Mouse (Mus musculus) embryonic facial prominence, embryonic 14.5 days (tissue): ENCODE data around the gene Ahcy. TPM values are rescaled to one million over a fixed set of nuclear protein-coding genes. Genes with fewer than 3 reads are reported as not detected.

Source experiments
- ATAC-seq: fragments of 200-750 bp; cut with Nextera tagmentation; 2 replicates; pipeline ENCODE4 v1.8.0; 2017; ENCODE audit warnings: low read depth, moderate number of reproducible peaks, moderate TSS enrichment
- DNase-seq: peaks from one replicate; pipeline ENCODE4 v3.0.0-alpha.2; 2015; ENCODE audit warnings: low spot score
- H3K27ac ChIP-seq: fragments of 300-500 bp; sonication (generic); replicated peaks from 2 replicates; pipeline ENCODE4 v1.5.1; 2014; ENCODE audit warnings: low read depth, mild to moderate bottlenecking, low read length, moderate library complexity
- H3K27me3 ChIP-seq: fragments of 300-500 bp; sonication (generic); replicated peaks from 2 replicates; pipeline ENCODE4 v1.6.1; 2014; ENCODE audit warnings: low read length; ENCODE audit not compliant: control insufficient read depth, insufficient read depth
- H3K36me3 ChIP-seq: fragments of 300-500 bp; sonication (generic); 2 replicates; pipeline ENCODE4 v1.6.1; 2014; ENCODE audit warnings: low read length, mixed read lengths; ENCODE audit not compliant: control insufficient read depth, insufficient read depth
- H3K4me1 ChIP-seq: fragments of 300-500 bp; sonication (generic); 2 replicates; pipeline ENCODE4 v1.6.1; 2014; ENCODE audit warnings: antibody characterized with exemption, low read length; ENCODE audit not compliant: control insufficient read depth, insufficient read depth
- H3K4me2 ChIP-seq: fragments of 300-500 bp; sonication (generic); 2 replicates; pipeline ENCODE4 v1.6.1; 2014; ENCODE audit warnings: low read depth, mild to moderate bottlenecking, low read length, moderate library complexity, mixed read lengths
- H3K4me3 ChIP-seq: fragments of 300-500 bp; sonication (generic); 2 replicates; pipeline ENCODE4 v1.5.1; 2014; ENCODE audit warnings: low read depth, mild to moderate bottlenecking, low read length
- H3K9ac ChIP-seq: fragments of 300-500 bp; sonication (generic); 2 replicates; pipeline ENCODE4 v1.6.1; 2014; ENCODE audit warnings: low read depth, mild to moderate bottlenecking, low read length, moderate library complexity, mixed read lengths
- H3K9me3 ChIP-seq: fragments of 300-500 bp; sonication (generic); 2 replicates; pipeline ENCODE4 v1.6.1; 2016; ENCODE audit warnings: low read length; ENCODE audit not compliant: control insufficient read depth
- WGBS: fragments of 180-500 bp; shearing (Covaris S2); extraction: QIAGEN DNeasy Blood & Tissue Kit; methylation state at CpG from one replicate; pipeline ENCODE4 v1.1.7; 2014; 5-methylcytosine and 5-hydroxymethylcytosine counted together
- polyA plus RNA-seq: library from polyadenylated mRNA; unstranded; fragments of >200 nt; fragmentation: Nextera tagmentation; extraction: Ambion mirVana; gene quantifications from 2 replicates; pipeline ENCODE4 v1.2.1, GENCODE M21; 2014

Ahcy gene
- polyA plus RNA-seq, 1 experiment from 2014 or later, result 63.4 TPM

GRCm38 (mm10) chr2:155098720-155099380 is 24.6 kb upstream of the Ahcy start:
- ATAC-seq, result no peak

GRCm38 (mm10) chr2:155093418-155093817 is 19.1 kb upstream of the Ahcy start:
- no peak overlapping the region for H3K27ac ChIP-seq
- no peaks in the 10 kb centered on the region for H3K36me3 ChIP-seq
- no peaks in the 10 kb centered on the region for H3K27me3 ChIP-seq
- no peaks in the 10 kb centered on the region for H3K9me3 ChIP-seq
- ATAC-seq (no peak), DNase-seq (no peak)
- no peak overlapping the region for H3K4me3 ChIP-seq
- H3K9ac ChIP-seq, result no peak overlapping the region
- 23% methylated on average over 4 of the region's 4 CpGs for WGBS
- H3K4me2 ChIP-seq, result no peak overlapping the region
- H3K4me1 ChIP-seq, result no peaks in the 10 kb centered on the region

More at GRCm38 (mm10) chr2:155098720-155099380, 24.6 kb upstream of the Ahcy start:
- no peaks in the 10 kb centered on the region for H3K9me3 ChIP-seq
- no peaks in the 10 kb centered on the region for H3K27me3 ChIP-seq
- H3K9ac ChIP-seq, result no peak overlapping the region
- no peaks in the 10 kb centered on the region for H3K4me1 ChIP-seq
- no peak for DNase-seq
- WGBS, result 85% methylated on average over 9 of the region's 9 CpGs
- H3K4me3 ChIP-seq, result no peak overlapping the region
- no peak overlapping the region for H3K27ac ChIP-seq
- no peaks in the 10 kb centered on the region for H3K36me3 ChIP-seq
- no peak overlapping the region for H3K4me2 ChIP-seq

GRCm38 (mm10) chr2:155091743-155092075 is 17.4 kb upstream of the Ahcy start:
- ATAC-seq (no peak), DNase-seq (no peak)
- no peaks in the 10 kb centered on the region for H3K27me3 ChIP-seq
- H3K4me2 ChIP-seq, result no peak overlapping the region
- no peak overlapping the region for H3K4me3 ChIP-seq
- no peaks in the 10 kb centered on the region for H3K9me3 ChIP-seq
- no peak overlapping the region for H3K9ac ChIP-seq
- H3K4me1 ChIP-seq, result no peaks in the 10 kb centered on the region
- no peaks in the 10 kb centered on the region for H3K36me3 ChIP-seq
- no peak overlapping the region for H3K27ac ChIP-seq
- WGBS, result 81% methylated on average over 3 of the region's 3 CpGs

GRCm38 (mm10) chr2:155090909-155091742 is 16.8 kb upstream of the Ahcy start:
- Histone ChIP-seq H3K4me2 (no peak overlapping the region), H3K27ac (no peak overlapping the region), H3K36me3 (no peaks in the 10 kb centered on the region), H3K4me3 (no peak overlapping the region), H3K4me1 (no peaks in the 10 kb centered on the region), H3K9me3 (no peaks in the 10 kb centered on the region), H3K27me3 (no peaks in the 10 kb centered on the region), H3K9ac (no peak overlapping the region)
- DNase-seq (peak; percentile 79), ATAC-seq (peak; percentile 71; the same call in 1 of the 2 replicates)
- 58% methylated on average over 13 of the region's 13 CpGs for WGBS

- Histone ChIP-seq H3K27me3 (no peaks in the 10 kb centered on the region), H3K9ac (no peak overlapping the region), H3K4me2 (no peak overlapping the region), H3K27ac (no peak overlapping the region), H3K9me3 (no peaks in the 10 kb centered on the region), H3K4me3 (no peak overlapping the region), H3K4me1 (no peaks in the 10 kb centered on the region), H3K36me3 (no peaks in the 10 kb centered on the region)
- ATAC-seq (no peak), DNase-seq (no peak)
- WGBS, result 80% methylated on average over 6 of the region's 6 CpGs
These were observed 14.0 kb upstream of the Ahcy start for GRCm38 (mm10) chr2:155088264-155088663.

- Histone ChIP-seq H3K9me3 (no peaks in the 10 kb centered on the region), H3K27me3 (no peaks in the 10 kb centered on the region), H3K4me2 (no peak overlapping the region), H3K4me1 (no peaks in the 10 kb centered on the region), H3K27ac (no peak overlapping the region), H3K36me3 (no peaks in the 10 kb centered on the region), H3K9ac (no peak overlapping the region), H3K4me3 (no peak overlapping the region)
- WGBS, result 85% methylated on average over 5 of the region's 5 CpGs
- no peak for DNase-seq
- ATAC-seq, result no peak
These were observed 12.0 kb upstream of the Ahcy start for GRCm38 (mm10) chr2:155086328-155086727.

- Histone ChIP-seq H3K9ac (no peak overlapping the region), H3K4me1 (no peaks in the 10 kb centered on the region), H3K4me3 (no peak overlapping the region), H3K27me3 (no peaks in the 10 kb centered on the region), H3K27ac (no peak overlapping the region), H3K36me3 (no peaks in the 10 kb centered on the region), H3K9me3 (no peaks in the 10 kb centered on the region), H3K4me2 (no peak overlapping the region)
- WGBS, result 89% methylated on average over 5 of the region's 5 CpGs
- DNase-seq, result no peak
- no peak for ATAC-seq
These were observed 10.2 kb upstream of the Ahcy start for GRCm38 (mm10) chr2:155084546-155084945.

- peak; percentile 61 for DNase-seq
- ATAC-seq, result peak; percentile 80; the same call in 1 of the 2 replicates
- no peak overlapping the region for H3K9ac ChIP-seq
- H3K27me3 ChIP-seq, result no peaks in the 10 kb centered on the region
- H3K4me2 ChIP-seq, result no peak overlapping the region
- no peaks in the 10 kb centered on the region for H3K36me3 ChIP-seq
- no peak overlapping the region for H3K27ac ChIP-seq
- 15% methylated on average over 8 of the region's 8 CpGs for WGBS
- no peaks in the 10 kb centered on the region for H3K9me3 ChIP-seq
- H3K4me3 ChIP-seq, result no peak overlapping the region
- no peaks in the 10 kb centered on the region for H3K4me1 ChIP-seq
These were observed 8.0 kb upstream of the Ahcy start for GRCm38 (mm10) chr2:155082121-155082803.
